8 mouse cellular contexts compared by ENCODE assay signal in the genomic region with DNA sequence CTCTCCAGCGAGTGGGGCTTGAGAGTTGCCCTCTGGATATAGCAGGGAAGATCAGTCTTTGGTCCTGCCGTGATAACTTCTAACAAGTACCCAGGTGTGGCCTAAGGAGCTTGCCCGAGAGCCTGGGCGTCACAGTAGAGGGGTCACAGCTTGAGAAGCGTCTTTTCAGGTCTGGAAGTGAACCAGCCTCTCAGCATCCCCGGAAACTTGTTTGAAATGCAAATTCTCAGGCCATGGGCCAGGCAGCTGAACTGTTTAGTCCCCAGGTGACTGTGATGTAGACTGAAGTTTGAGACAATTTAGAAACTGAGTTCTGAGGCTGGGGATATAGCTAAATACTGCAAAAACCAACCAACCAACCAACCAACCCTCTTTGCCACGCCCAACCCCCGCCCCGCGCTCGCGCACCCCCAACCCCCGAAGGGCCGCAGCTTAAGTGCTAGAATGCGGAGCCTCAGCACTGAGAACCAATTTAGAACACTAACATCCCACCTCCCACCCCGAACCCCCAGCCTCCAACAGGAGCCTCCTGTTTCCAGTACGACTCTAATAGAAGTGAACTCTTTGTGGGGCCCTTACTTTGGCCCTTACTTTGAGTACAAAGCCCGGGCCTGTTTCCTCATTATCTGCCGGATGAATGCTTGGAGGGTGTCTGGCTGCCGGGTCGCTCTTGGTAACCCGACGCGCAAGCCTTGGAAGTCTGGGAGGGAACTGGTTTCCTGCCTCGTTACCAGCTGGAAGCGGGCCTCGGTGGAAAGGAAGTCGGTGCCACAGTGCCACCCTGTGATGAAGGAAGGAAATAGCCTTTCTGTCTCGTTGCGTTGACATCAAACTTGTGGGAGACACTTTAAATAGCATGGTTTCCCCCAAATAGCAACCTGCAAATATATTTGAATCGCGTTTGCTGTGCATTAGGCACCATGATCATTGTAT.
DNase-seq lines count a peak whose midpoint lies in the region; ATAC-seq lines count a peak whose summit lies in the region.

No protein-coding gene starts in this region.

- H3K9ac ChIP-seq in hindbrain, embryonic 11.5 days (ENCODE audit: low read depth, low read length), result no peak overlapping the region
- H3K9ac ChIP-seq in lung, embryonic 16.5 days (ENCODE audit: low read length), result peak overlapping the region; percentile 55

- H3K36me3 ChIP-seq in hindbrain, embryonic 11.5 days (ENCODE audit: control insufficient read depth, insufficient read depth, low read length), result no peaks in the 10 kb centered on the region
- no peaks in the 10 kb centered on the region for H3K36me3 ChIP-seq in lung, embryonic 16.5 days (ENCODE audit: control insufficient read depth, insufficient read depth, low read length)

- H3K4me1 ChIP-seq in hindbrain, embryonic 11.5 days (replicated peaks; ENCODE audit: control insufficient read depth, insufficient read depth, low read length), result no peaks in the 10 kb centered on the region
- peaks cover 3% of the 10 kb centered on the region; the same call in 1 of the 2 replicates for H3K4me1 ChIP-seq in lung, embryonic 16.5 days (replicated peaks; ENCODE audit: control insufficient read depth, insufficient read depth, low read length)

- peak; percentile 89 for ATAC-seq in hindbrain, embryonic 11.5 days (ENCODE audit: low FRiP score)
- ATAC-seq in lung, embryonic 16.5 days (ENCODE audit: low read depth), result peak; percentile 84

- peak overlapping the region; percentile 42 for H3K4me2 ChIP-seq in hindbrain, embryonic 11.5 days (replicated peaks; ENCODE audit: low read depth, low read length)
- peak overlapping the region; percentile 71 for H3K4me2 ChIP-seq in lung, embryonic 16.5 days (ENCODE audit: low read depth, low read length)

- H3K27me3 ChIP-seq in hindbrain, embryonic 11.5 days (ENCODE audit: control insufficient read depth, insufficient read depth, low read length), result no peaks in the 10 kb centered on the region
- no peaks in the 10 kb centered on the region for H3K27me3 ChIP-seq in lung, embryonic 16.5 days (ENCODE audit: control insufficient read depth, insufficient read depth, low read depth, low read length)

- peak; percentile 92 for DNase-seq in NIH3T3 (ENCODE audit: low read depth)
- peak; percentile 73 for DNase-seq in cerebellum, adult 8-10 months
- DNase-seq in frontal cortex, postnatal 10 days (ENCODE audit: low spot score in 2 of 2), result peak; percentile 63 to 80
- DNase-seq in hindbrain, embryonic 11.5 days (ENCODE audit: low spot score), result peak; percentile 88
- DNase-seq in layer of hippocampus, adult 9-11 months, result peak; percentile 71
- peak; percentile 78 for DNase-seq in ovary, postnatal 14 days (ENCODE audit: low spot score)
- peak; percentile 39 to 53 for DNase-seq in thymus, postnatal 36 days

- no peak overlapping the region for H3K27ac ChIP-seq in hindbrain, embryonic 11.5 days (ENCODE audit: low read depth, low read length)
- H3K27ac ChIP-seq in lung, embryonic 16.5 days (ENCODE audit: low read length), result peak overlapping the region; percentile 31

- H3K9me3 ChIP-seq in hindbrain, embryonic 11.5 days (ENCODE audit: control insufficient read depth, low read length), result no peaks in the 10 kb centered on the region
- no peaks in the 10 kb centered on the region for H3K9me3 ChIP-seq in lung, embryonic 16.5 days (ENCODE audit: control insufficient read depth, low read length)

- 5% methylated on average over 32 of the region's 32 CpGs for WGBS in hindbrain, embryonic 11.5 days
- 8% methylated on average over 32 of the region's 32 CpGs for WGBS in lung, embryonic 16.5 days

- H3K4me3 ChIP-seq in hindbrain, embryonic 11.5 days (ENCODE audit: low read depth, low read length), result peak overlapping the region; percentile 2; the same call in 1 of the 2 replicates
- H3K4me3 ChIP-seq in lung, embryonic 16.5 days (ENCODE audit: low read length), result peak overlapping the region; percentile 38
